Mouse (Mus musculus): Measurements from ENCODE around the gene Kcnd2.

GRCm38 (mm10) chr6:21502921-21503320 lies 287.6 kb downstream of the Kcnd2 start:
- no peak for TF ChIP-seq CTCF (IDR thresholded peaks at IDR 0.05; ENCODE audit: low read depth, low read length)
- no peak for TF ChIP-seq TAL1 (conservative IDR thresholded peaks at IDR 0.05; ENCODE audit: low read depth, low read length)
- TF ChIP-seq GATA2 (IDR thresholded peaks at IDR 0.05; ENCODE audit: borderline replicate concordance, low read depth, low read length): no peak
- TF ChIP-seq GATA1 (IDR thresholded peaks at IDR 0.05; ENCODE audit: borderline replicate concordance, low read length): no peak
- TF ChIP-seq POLR2AphosphoS5 (IDR thresholded peaks at IDR 0.05; ENCODE audit: insufficient replicate concordance, low read depth, low read length): no peak

Measured in G1E (cell line).